Mouse (Mus musculus): ENCODE data around the gene Gm6803.
"Not testable (repeated sequence)": the region's sequence is repeated elsewhere in the genome, so short reads cannot be mapped to it uniquely, and the experiment has no call there.

Gene Gm6803

DNA sequence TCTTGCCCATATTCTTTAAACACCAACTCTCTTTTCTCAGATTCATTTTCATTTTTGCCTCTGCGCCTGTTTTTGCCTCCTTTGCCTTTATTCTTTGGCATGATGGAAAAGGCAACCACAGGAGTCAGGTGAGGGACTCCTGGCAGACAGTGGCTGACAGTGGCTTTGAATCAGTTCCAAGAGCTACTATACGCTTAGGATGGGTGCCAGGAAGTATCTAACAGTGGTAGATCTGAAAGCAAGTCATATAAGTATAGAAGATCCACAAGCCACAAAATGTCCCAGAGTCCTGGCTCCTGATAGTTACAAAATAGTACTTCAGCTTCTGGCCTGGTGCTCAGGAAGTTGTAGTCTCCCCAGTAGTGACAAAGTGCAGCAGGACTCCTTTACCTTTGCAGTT lies at the start of gene Gm6803:
Gene Gm6803, minus strand, starts transcription at position 101 of the 400 bp plus-strand sequence.
- H3K27me3 ChIP-seq (ENCODE audit: control insufficient read depth, insufficient read depth, low read length, poor library complexity, severe bottlenecking); H3K36me3 ChIP-seq (ENCODE audit: control insufficient read depth, insufficient read depth, low read length, poor library complexity, severe bottlenecking); DNase-seq (ENCODE audit: low read depth, low spot score): not testable (repeated sequence)

DNA sequence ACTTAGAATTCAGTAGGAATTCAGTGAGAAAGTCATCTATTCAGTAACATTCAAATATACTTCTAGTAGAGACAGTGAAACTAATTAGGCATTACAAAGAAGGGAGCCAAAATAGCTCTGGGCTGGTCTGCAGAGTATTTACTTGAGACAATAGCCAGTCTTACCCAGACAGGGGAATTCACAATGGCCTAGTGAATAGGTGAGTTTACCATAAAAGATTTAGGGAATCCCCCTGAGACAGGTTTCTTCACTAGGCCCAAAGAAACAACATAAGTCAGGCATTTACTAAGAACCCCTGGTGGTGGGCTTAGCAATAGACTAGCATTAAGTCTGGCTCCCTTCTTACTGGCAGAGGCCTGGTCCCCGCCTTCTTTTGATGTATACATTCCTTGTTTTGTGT lies 26.7 kb upstream of the Gm6803 start:
- DNase-seq (ENCODE audit: low read depth, low spot score); H3K27me3 ChIP-seq (ENCODE audit: control insufficient read depth, insufficient read depth, low read length, poor library complexity, severe bottlenecking); H3K36me3 ChIP-seq (ENCODE audit: control insufficient read depth, insufficient read depth, low read length, poor library complexity, severe bottlenecking): not testable (repeated sequence)

DNA sequence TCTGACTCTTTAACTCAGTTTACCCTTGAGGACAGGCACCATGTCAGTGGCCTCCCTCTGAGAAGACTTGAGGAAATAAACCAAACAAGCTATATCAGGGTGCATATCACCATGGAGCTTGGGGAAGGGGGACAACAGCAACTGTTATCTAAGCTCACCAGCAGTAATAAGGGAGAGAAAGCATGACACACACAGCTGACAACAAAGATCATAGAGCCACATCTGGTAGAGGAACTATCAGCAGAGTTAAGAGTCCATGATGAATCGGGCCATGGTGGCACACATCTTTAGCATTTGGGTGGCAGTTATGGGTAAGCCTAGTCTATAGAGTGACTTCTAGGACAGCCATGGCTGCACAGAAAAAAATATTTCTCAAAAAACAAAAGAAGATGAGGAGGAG lies 21.1 kb upstream of the Gm6803 start:
- not testable (repeated sequence) for DNase-seq (ENCODE audit: low read depth, low spot score); H3K27me3 ChIP-seq (ENCODE audit: control insufficient read depth, insufficient read depth, low read length, poor library complexity, severe bottlenecking); H3K36me3 ChIP-seq (ENCODE audit: control insufficient read depth, insufficient read depth, low read length, poor library complexity, severe bottlenecking)

- H3K27me3 ChIP-seq (ENCODE audit: control insufficient read depth, insufficient read depth, low read length, poor library complexity, severe bottlenecking); DNase-seq (ENCODE audit: low read depth, low spot score); H3K36me3 ChIP-seq (ENCODE audit: control insufficient read depth, insufficient read depth, low read length, poor library complexity, severe bottlenecking): not testable (repeated sequence)
Measured at GRCm38 (mm10) chr12:88039062-88039461, 20.5 kb upstream of the Gm6803 start.

DNA sequence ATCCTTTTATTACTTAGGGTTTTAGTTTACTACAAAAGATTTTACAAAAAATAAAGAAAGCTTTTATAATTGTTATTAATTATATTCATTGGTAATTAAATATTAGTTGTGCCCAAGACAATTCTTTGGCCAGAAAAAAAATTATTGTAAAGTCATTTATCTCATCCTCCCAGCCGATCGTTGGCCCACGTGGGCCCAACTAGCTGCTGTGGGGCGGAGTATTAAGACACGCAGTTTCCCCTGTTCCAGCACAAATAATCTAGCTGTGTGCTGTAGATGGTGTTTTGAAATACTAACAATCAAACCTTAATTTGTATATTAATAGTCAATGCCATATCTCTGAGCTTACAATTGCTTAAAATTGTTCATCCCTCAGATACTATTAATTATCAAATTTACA lies 13.7 kb upstream of the Gm6803 start:
- not testable (repeated sequence) for H3K27me3 ChIP-seq (ENCODE audit: control insufficient read depth, insufficient read depth, low read length, poor library complexity, severe bottlenecking); DNase-seq (ENCODE audit: low read depth, low spot score); H3K36me3 ChIP-seq (ENCODE audit: control insufficient read depth, insufficient read depth, low read length, poor library complexity, severe bottlenecking)

DNA sequence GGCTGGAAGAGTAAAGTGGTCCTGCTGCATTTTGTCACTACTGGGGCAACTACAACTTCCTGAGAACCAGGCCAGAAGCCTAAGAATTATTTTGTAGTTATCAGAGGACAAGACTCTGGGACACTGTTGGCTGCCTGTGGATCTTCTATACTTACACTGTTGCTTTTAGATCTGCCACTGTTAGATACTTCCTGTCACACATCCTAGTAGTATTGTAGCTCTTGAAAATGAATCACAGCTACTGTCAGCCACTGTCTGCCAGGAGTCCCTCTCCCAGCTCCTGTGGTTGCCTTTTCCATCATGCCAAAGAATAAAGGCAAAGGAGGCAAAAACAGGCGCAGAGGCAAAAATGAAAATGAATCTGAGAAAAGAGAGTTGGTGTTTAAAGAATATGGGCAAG lies 8.1 kb upstream of the Gm6803 start, which contains the start of gene Gm2056:
Gene Gm2056, plus strand, starts transcription at position 301 of the 400 bp plus-strand sequence.
- DNase-seq (ENCODE audit: low read depth, low spot score); H3K27me3 ChIP-seq (ENCODE audit: control insufficient read depth, insufficient read depth, low read length, poor library complexity, severe bottlenecking); H3K36me3 ChIP-seq (ENCODE audit: control insufficient read depth, insufficient read depth, low read length, poor library complexity, severe bottlenecking): not testable (repeated sequence)

DNA sequence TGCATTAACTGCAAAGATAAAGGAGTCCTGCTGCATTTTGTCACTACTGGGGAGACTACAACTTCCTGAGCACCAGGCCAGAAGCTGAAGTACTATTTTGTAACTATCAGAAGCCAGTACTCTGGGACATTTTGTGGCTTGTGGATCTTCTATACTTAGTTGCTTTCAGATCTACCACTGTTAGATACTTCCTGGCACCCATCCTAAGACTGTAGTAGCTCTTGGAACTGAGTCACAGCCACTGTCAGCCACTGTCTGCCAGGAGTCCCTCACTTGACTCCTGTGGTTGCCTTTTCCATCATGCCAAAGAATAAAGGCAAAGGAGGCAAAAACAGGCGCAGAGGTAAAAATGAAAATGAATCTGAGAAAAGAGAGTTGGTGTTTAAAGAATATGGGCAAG lies 7.0 kb downstream of the Gm6803 start, which contains the start of gene Gm2075:
Gene Gm2075, plus strand, starts transcription at position 301 of the 400 bp plus-strand sequence.
- DNase-seq (ENCODE audit: low read depth, low spot score); H3K27me3 ChIP-seq (ENCODE audit: control insufficient read depth, insufficient read depth, low read length, poor library complexity, severe bottlenecking); H3K36me3 ChIP-seq (ENCODE audit: control insufficient read depth, insufficient read depth, low read length, poor library complexity, severe bottlenecking): not testable (repeated sequence)

DNA sequence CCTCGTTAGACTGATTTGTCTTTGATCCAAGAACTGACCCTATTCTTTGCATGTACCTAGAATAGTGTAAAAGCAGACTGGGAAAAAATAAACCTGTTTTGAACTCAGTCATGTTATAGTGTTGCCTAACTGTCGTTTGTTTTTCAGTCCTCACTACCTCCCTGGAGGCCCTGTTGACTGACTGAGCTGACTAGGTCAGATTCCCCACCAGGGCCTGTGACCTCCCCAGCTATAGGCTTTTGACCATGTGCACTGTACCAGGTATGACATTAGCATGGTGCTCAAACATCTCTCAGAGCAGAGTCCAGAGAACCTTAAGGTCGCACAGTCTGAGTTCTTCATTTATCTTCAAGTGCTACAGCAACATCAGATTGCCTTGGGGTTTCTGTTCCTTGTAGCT lies 14.5 kb downstream of the Gm6803 start:
- not testable (repeated sequence) for DNase-seq (ENCODE audit: low read depth, low spot score); H3K27me3 ChIP-seq (ENCODE audit: control insufficient read depth, insufficient read depth, low read length, poor library complexity, severe bottlenecking); H3K36me3 ChIP-seq (ENCODE audit: control insufficient read depth, insufficient read depth, low read length, poor library complexity, severe bottlenecking)

GRCm38 (mm10) chr12:87984000-87984399 lies 34.6 kb downstream of the Gm6803 start:
- H3K36me3 ChIP-seq (ENCODE audit: control insufficient read depth, insufficient read depth, low read length, poor library complexity, severe bottlenecking); H3K27me3 ChIP-seq (ENCODE audit: control insufficient read depth, insufficient read depth, low read length, poor library complexity, severe bottlenecking); DNase-seq (ENCODE audit: low read depth, low spot score): not testable (repeated sequence)
